Mouse (Mus musculus): ENCODE results near the gene Tmem222.
A peak's percentile ranks its signal among the peaks of the same experiment; 100 is the strongest.

Tmem222 gene

GRCm38 (mm10) chr4:133282656-133283055 lies 5.1 kb upstream of the Tmem222 start:
- DNase-seq: no peak

GRCm38 (mm10) chr4:133281951-133282481 lies 4.4 kb upstream of the Tmem222 start:
- DNase-seq: no peak

GRCm38 (mm10) chr4:133281513-133281912 lies 3.9 kb upstream of the Tmem222 start:
- no peak for DNase-seq

DNA sequence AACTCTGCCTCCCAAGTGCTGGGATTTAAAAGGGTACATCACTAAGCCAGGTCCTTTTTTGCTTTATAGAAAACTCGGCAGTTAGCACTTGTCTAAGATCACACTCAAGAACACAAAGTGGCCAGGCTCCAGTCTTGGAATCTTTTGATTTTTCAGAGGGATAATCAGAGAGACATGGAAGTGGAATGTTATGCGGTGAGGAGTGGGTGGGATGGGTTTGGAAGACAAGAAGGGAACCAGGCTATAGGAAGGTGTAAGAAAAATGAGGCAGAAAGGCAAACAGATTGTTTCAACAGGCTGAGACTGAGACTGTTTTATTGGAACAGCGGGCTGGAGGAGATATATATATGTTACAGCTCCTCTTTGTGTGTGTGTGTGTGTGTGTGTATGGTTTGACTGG lies 890 bp upstream of the Tmem222 start:
- DNase-seq: no peak

DNA sequence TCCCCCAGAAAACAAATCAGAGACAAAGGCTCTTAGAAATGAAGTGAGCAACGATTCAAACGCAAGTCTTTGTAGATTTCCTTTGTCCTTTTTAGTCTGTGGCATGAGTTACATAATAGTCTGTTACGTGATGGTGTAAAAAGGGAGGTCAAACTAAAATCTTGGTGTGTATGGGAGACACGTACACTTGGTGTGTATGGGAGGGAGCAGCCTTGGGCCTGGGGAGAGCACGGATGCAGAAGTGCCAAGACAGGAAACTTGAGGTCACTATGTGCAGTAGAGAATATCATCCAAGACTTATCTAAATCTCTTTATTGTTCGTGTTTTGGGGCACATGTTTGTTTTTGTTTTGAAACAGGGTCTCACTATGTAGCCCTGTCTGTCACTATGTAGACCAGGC lies 475 bp upstream of the Tmem222 start:
- no peak for DNase-seq

- DNase-seq: no peak
These were observed 6.7 kb downstream of the Tmem222 start for GRCm38 (mm10) chr4:133270929-133271328.

- no peak for DNase-seq
These were observed 8.0 kb downstream of the Tmem222 start for GRCm38 (mm10) chr4:133269596-133269995.

DNA sequence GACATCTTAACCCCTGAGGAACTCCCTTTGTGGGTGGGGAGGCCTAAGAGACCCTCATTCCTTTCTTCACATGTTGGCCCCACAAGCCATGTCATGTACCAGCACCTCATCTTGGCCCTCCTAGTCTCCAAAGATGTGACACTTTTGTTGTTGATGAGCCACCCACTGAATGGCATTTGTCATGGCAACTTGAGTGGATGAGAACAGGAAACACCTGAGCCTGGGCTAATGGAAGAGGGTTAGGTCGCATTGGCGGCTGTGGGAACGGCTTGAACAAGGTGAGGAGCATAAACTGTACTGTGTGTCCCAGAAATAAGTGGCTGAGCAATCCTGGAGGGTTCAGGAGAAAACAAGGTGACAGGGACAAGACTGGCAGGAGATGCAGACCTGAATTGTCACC lies 8.7 kb downstream of the Tmem222 start:
- DNase-seq: no peak

DNA sequence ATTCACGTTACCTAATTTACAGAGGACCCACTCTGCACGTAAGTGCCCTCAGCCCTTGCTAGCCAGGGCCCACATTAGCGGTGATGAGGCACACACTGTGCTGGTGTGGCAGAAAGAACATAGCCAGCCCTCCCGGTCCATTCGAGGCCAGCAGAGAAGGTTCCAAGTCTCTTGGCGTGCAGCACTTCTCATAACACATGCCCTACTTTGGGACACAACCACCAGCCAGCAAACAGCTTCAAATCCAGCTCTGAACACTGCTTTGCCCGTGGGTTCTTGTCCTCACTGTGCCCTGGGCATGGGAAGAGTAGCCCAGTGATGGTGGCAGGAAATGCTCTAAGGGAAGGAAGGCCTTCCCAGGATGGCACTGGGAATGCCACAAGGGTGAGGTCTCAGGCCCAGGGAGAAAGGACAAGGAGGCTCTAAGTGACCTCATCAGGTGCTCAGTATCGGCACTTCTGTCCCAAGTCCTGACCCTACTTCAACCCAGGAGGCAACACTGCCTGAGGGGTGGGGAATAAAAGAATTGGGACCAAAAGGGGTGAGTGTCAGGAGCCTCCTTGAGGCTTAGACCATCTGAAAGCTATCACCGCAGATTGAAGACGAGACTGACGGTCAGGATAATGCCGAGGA lies 11.2 kb downstream of the Tmem222 start:
- DNase-seq: no peak

GRCm38 (mm10) chr4:133265759-133266158 lies 11.8 kb downstream of the Tmem222 start:
- DNase-seq: no peak

DNA sequence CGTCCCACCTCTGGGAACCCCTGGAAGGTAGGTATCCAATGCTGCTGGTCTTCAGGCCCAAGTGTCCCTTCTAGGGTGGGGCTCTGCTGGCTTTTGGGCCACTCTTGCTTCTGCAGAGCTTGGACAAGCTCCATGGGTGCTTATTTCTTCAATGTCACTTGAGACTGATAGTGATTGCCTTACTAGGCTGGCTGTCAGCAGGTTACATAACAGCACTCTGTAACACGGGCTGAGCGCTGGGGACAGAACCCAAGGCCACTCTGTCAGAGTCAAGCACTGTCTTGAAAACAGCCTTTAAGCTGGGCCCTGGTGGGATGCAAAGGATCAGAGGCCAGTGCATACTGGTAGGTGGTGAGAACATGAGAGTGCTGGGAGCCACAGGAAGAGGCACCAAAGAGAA lies 12.3 kb downstream of the Tmem222 start:
- no peak for DNase-seq

DNA sequence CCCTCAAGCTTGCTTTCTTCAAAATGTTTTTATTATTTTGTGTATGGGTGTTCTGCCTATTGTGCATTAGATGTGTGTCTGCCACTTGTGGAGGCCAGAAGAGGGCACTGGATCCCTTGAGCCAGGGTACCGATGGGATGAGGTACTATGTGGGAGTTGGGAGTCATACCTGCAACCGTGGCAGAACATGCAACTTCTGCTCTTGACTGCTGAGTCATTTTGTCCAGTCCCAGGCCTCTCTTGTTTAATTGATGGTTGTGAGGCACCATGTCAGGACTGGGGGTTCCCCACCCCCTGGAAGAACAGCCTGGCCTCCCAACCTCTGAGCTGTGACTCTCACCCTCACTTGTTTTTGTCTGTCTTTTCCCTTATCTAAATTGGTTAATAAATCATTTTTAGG lies 13.0 kb downstream of the Tmem222 start:
- DNase-seq: no peak

DNA sequence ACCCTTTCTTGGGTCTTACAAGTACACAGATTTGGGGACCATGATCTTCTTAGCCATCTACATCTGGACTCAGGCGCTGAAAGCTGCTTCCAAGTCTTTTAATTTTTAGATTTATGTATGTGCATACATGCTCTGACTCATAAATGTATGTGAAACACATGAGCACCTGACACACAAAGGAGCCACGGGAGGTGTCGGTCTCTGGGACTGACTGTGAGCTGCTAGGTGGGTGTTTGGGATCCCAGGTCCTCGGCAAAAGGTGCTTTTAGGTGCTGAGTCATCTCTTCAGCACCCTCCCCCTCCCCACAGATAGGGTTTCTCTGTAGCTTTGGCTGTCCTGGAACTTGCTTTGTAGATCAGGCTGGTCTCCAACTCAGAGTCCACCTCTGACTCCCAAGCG lies 13.8 kb downstream of the Tmem222 start:
- no peak for DNase-seq

GRCm38 (mm10) chr4:133262882-133263281 lies 14.7 kb downstream of the Tmem222 start, which contains the start of gene Sytl1:
Gene Sytl1, minus strand, starts transcription at chr4:133263113.
- DNase-seq: peak; percentile 59

DNA sequence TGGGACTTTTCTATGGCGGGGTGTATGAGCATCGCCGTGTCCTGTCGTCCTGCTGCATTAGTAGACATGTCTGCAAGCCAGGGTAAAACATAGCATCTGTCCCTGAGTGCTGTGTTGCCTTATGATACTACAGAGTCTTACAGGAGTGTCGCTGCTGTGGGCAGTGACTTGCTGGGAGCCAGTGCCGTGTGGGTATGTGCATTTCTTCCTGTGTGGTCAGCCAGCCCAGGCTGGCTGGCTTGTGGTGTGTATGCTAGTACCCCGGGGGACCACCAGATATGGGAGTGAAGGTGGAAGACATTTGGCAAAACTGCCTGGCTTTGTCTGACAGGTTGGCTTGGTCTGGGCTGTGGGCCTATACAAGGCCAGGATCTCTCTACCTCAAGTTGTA lies 15.2 kb downstream of the Tmem222 start:
- DNase-seq: no peak

GRCm38 (mm10) chr4:133261641-133262374 lies 15.8 kb downstream of the Tmem222 start:
- peak; percentile 85 for DNase-seq

- DNase-seq: no peak
These were observed 19.7 kb downstream of the Tmem222 start for GRCm38 (mm10) chr4:133257798-133258408.

DNA sequence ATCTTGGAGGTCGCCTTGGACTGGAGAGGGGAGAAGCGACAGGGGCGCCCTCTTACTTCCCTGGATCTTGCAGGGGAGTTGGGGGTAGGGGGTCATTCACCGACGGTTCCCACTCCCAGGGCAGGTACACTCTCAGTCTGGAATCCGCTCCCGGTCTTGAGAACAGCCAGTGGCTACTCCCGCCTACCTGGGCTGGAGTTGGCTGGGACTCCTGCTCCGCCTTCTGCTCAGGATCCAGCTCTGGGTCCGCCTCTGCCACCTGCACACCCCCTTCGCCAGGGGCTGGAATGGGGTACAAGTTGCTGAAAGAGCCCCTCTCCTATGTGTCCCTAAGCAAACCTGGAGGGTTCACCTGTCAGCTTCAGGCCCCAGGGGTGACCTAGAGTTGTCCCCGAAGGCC lies 20.4 kb downstream of the Tmem222 start:
- DNase-seq: no peak

- DNase-seq: no peak
These were observed 20.8 kb downstream of the Tmem222 start for GRCm38 (mm10) chr4:133256820-133257219.

- no peak for DNase-seq
These were observed 22.2 kb downstream of the Tmem222 start for GRCm38 (mm10) chr4:133255392-133255791.

GRCm38 (mm10) chr4:133253412-133253811 lies 24.2 kb downstream of the Tmem222 start:
- no peak for DNase-seq

DNA sequence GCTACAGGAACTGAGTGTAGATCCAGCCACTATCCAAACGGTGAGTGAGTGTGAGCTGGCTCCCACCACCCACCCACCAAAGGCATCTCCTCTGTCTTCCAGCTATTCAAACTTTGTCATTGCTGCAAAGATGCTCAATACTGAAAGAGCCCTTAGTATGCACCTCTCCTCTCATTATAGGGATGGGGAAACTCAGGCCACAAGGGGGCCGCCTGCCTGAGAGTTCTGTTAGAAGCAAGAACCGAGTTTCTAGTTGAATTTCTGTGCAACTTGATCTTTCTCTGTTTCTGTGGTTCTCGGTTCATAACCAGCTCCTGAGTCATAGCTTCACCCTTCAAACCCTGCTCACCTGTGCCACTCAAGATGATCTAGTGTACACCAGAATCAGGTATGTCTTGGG lies 25.5 kb downstream of the Tmem222 start:
- DNase-seq: no peak

- no peak for DNase-seq
These were observed 26.4 kb downstream of the Tmem222 start for GRCm38 (mm10) chr4:133251214-133251613.

DNA sequence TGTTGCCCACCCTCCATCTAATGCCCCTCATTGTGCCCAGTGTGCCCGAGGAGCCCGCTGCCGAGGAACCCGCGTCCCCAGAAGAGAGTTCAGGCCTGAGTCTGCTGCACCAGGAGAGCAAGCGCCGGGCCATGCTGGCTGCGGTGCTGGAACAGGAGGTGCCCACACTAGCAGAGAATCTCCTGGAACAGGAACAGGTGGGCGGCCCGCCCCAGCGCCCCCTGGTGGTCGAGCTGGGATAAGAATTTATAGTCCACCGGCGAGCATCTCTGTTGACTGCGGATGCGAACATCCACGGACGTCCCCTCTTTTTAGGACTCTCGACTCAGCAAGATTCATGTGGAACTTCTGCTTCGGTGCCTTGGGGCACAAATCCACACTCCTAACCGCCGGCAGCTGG lies 27.0 kb downstream of the Tmem222 start:
- DNase-seq: peak; percentile 92

Measured in thymus, postnatal 14 days (tissue).